Mouse (Mus musculus): ENCODE measurements around the gene Ebf1.

GRCm38 (mm10) chr11:44728271-44728670 lies 111.2 kb downstream of the Ebf1 start:
- TF ChIP-seq POLR2A (IDR thresholded peaks at IDR 0.05; ENCODE audit: insufficient read length, low read depth) (no peak), TCF3 (IDR thresholded peaks at IDR 0.05; ENCODE audit: insufficient read length, low read depth) (no peak), USF1 (IDR thresholded peaks at IDR 0.05; ENCODE audit: low read depth) (no peak), MAX (IDR thresholded peaks at IDR 0.05; ENCODE audit: low read depth) (no peak), E2F4 (IDR thresholded peaks at IDR 0.05; ENCODE audit: insufficient read depth) (no peak), REST (IDR thresholded peaks at IDR 0.05; ENCODE audit: insufficient read depth, insufficient read length) (no peak)

All from myocyte (in vitro differentiated cells).